Mouse (Mus musculus) lung, postnatal 0 days (tissue): ENCODE data around the gene Il31ra. TPM values are rescaled to one million over a fixed set of nuclear protein-coding genes. Genes with fewer than 3 reads are reported as not detected.

Source experiments
- ATAC-seq: fragments of 200-750 bp; cut with Nextera tagmentation; 2 replicates; pipeline ENCODE4 v1.8.0; 2017; ENCODE audit warnings: moderate library complexity
- DNase-seq: peaks from one replicate; pipeline ENCODE4 v3.0.0-alpha.2; 2016; ENCODE audit warnings: low spot score
- H3K27ac ChIP-seq: fragments of 300-500 bp; sonication (generic); 2 replicates; pipeline ENCODE4 v1.5.1; 2014; ENCODE audit warnings: antibody characterized with exemption, mild to moderate bottlenecking, low read length, mixed read lengths
- H3K27me3 ChIP-seq: fragments of 300-500 bp; sonication (generic); replicated peaks from 2 replicates; pipeline ENCODE4 v1.6.1; 2014; ENCODE audit warnings: low read length, mixed read lengths; ENCODE audit not compliant: insufficient read depth
- H3K36me3 ChIP-seq: fragments of 300-500 bp; sonication (generic); 2 replicates; pipeline ENCODE4 v1.6.1; 2014; ENCODE audit warnings: low read length, mixed read lengths; ENCODE audit not compliant: insufficient read depth
- H3K4me1 ChIP-seq: fragments of 300-500 bp; sonication (generic); 2 replicates; pipeline ENCODE4 v1.6.1; 2014; ENCODE audit warnings: antibody characterized with exemption, low read depth, low read length, mixed read lengths; ENCODE audit not compliant: insufficient read depth
- H3K4me2 ChIP-seq: fragments of 300-500 bp; sonication (generic); replicated peaks from 2 replicates; pipeline ENCODE4 v1.6.1; 2014; ENCODE audit warnings: low read depth, mild to moderate bottlenecking, low read length, moderate library complexity, mixed read lengths
- H3K4me3 ChIP-seq: fragments of 300-500 bp; sonication (generic); 2 replicates; pipeline ENCODE4 v1.5.1; 2014; ENCODE audit warnings: low read depth, low read length
- H3K9ac ChIP-seq: fragments of 300-500 bp; sonication (generic); replicated peaks from 2 replicates; pipeline ENCODE4 v1.6.1; 2014; ENCODE audit warnings: low read depth, mild to moderate bottlenecking
- H3K9me3 ChIP-seq: fragments of 300-500 bp; sonication (generic); 2 replicates; pipeline ENCODE4 v1.6.1; 2016; ENCODE audit warnings: low read length, mixed read lengths
- CTCF ChIP-seq: IDR thresholded peaks from 2 replicates; pipeline ENCODE4 v1.5.1; 2016; ENCODE audit warnings: antibody characterized with exemption, mild to moderate bottlenecking
- EP300 ChIP-seq: IDR thresholded peaks from 2 replicates; pipeline ENCODE4 v1.6.1; 2016; ENCODE audit warnings: antibody characterized with exemption, mild to moderate bottlenecking, control low read depth
- WGBS: fragments of 180-500 bp; shearing (Covaris S2); extraction: QIAGEN DNeasy Blood & Tissue Kit; methylation state at CpG from one replicate; pipeline ENCODE4 v1.1.7; 2014; 5-methylcytosine and 5-hydroxymethylcytosine counted together
- polyA plus RNA-seq: library from polyadenylated mRNA; unstranded; fragments of >200 nt; fragmentation: Nextera tagmentation; extraction: Ambion mirVana; gene quantifications from 2 replicates; pipeline ENCODE4 v1.2.1, GENCODE M21; 2015

Gene Il31ra
- polyA plus RNA-seq, 1 experiment from 2014 or later, result not detected

- H3K9me3 ChIP-seq, result no peaks in the 10 kb centered on the region
- H3K4me1 ChIP-seq, result 0 out of 2 replicates have a peak, but pooled peaks cover 5% of the 10 kb centered on the region
- TF ChIP-seq CTCF (no peak), EP300 (no peak)
- no peak overlapping the region for H3K4me2 ChIP-seq
- DNase-seq (no peak), ATAC-seq (no peak)
- 74% methylated on average over 13 of the region's 13 CpGs for whole genome bisulfite sequencing
- no peak overlapping the region for H3K9ac ChIP-seq
- H3K27me3 ChIP-seq, result no peaks in the 10 kb centered on the region
- H3K36me3 ChIP-seq, result peaks cover 30% of the 10 kb centered on the region; the same call in 1 of the 2 replicates
- H3K4me3 ChIP-seq, result no peak overlapping the region
- H3K27ac ChIP-seq, result no peak overlapping the region
Measured at GRCm38 (mm10) chr13:112507691-112508090, 86.5 kb downstream of the Il31ra start.

- H3K36me3 ChIP-seq, result peaks cover 33% of the 10 kb centered on the region; the same call in 1 of the 2 replicates
- DNase-seq, result no peak
- no peaks in the 10 kb centered on the region for H3K27me3 ChIP-seq
- no peak for TF ChIP-seq EP300
- TF ChIP-seq CTCF, result no peak
- no peak for ATAC-seq
- WGBS, result 71% methylated on average over 13 of the region's 13 CpGs
- no peak overlapping the region for H3K4me3 ChIP-seq
- H3K27ac ChIP-seq, result no peak overlapping the region
- no peaks in the 10 kb centered on the region for H3K9me3 ChIP-seq
- H3K4me2 ChIP-seq, result no peak overlapping the region
- H3K4me1 ChIP-seq, result 0 out of 2 replicates have a peak, but pooled peaks cover 5% of the 10 kb centered on the region
- H3K9ac ChIP-seq, result no peak overlapping the region
Measured at GRCm38 (mm10) chr13:112506766-112507165, 87.4 kb downstream of the Il31ra start.

- no peaks in the 10 kb centered on the region for H3K9me3 ChIP-seq
- no peak for TF ChIP-seq CTCF
- TF ChIP-seq EP300, result no peak
- H3K36me3 ChIP-seq, result peaks cover 40% of the 10 kb centered on the region; the same call in 1 of the 2 replicates
- 88% methylated on average over 6 of the region's 6 CpGs for WGBS
- no peaks in the 10 kb centered on the region for H3K27me3 ChIP-seq
- H3K4me3 ChIP-seq, result no peak overlapping the region
- no peak overlapping the region for H3K4me2 ChIP-seq
- H3K9ac ChIP-seq, result no peak overlapping the region
- H3K27ac ChIP-seq, result no peak overlapping the region
- H3K4me1 ChIP-seq, result no peaks in the 10 kb centered on the region
- DNase-seq (no peak), ATAC-seq (no peak)
Measured at GRCm38 (mm10) chr13:112505436-112505835, 88.7 kb downstream of the Il31ra start.

- Histone ChIP-seq H3K4me3 (no peak overlapping the region), H3K4me1 (no peaks in the 10 kb centered on the region), H3K27ac (no peak overlapping the region), H3K4me2 (no peak overlapping the region), H3K36me3 (peaks cover 47% of the 10 kb centered on the region; the same call in 1 of the 2 replicates), H3K9me3 (no peaks in the 10 kb centered on the region), H3K9ac (no peak overlapping the region), H3K27me3 (no peaks in the 10 kb centered on the region)
- DNase-seq, result no peak
- WGBS, result 94% methylated on average over 13 of the region's 13 CpGs
- no peak for ATAC-seq
- TF ChIP-seq EP300, result no peak
- TF ChIP-seq CTCF, result no peak
Measured at GRCm38 (mm10) chr13:112503846-112504245, 90.3 kb downstream of the Il31ra start.

GRCm38 (mm10) chr13:112500466-112500865 lies 93.7 kb downstream of the Il31ra start:
- no peak for TF ChIP-seq EP300
- no peak for TF ChIP-seq CTCF
- Histone ChIP-seq H3K4me2 (no peak overlapping the region), H3K27me3 (no peaks in the 10 kb centered on the region), H3K9ac (no peak overlapping the region), H3K27ac (no peak overlapping the region), H3K9me3 (no peaks in the 10 kb centered on the region), H3K4me1 (no peaks in the 10 kb centered on the region), H3K36me3 (peaks cover 57% of the 10 kb centered on the region; the same call in 1 of the 2 replicates), H3K4me3 (no peak overlapping the region)
- WGBS, result 64% methylated on average over 9 of the region's 9 CpGs
- ATAC-seq (0 out of 2 replicates have a peak, but pooled peaks have one; percentile 33), DNase-seq (no peak)

- Histone ChIP-seq H3K9ac (no peak overlapping the region), H3K36me3 (peaks cover 61% of the 10 kb centered on the region), H3K4me1 (no peaks in the 10 kb centered on the region), H3K4me3 (no peak overlapping the region), H3K4me2 (no peak overlapping the region), H3K9me3 (no peaks in the 10 kb centered on the region), H3K27ac (no peak overlapping the region), H3K27me3 (no peaks in the 10 kb centered on the region)
- ATAC-seq (no peak), DNase-seq (no peak)
- TF ChIP-seq CTCF (no peak), EP300 (no peak)
- 85% methylated on average over 4 of the region's 4 CpGs for WGBS
Measured at GRCm38 (mm10) chr13:112500027-112500426, 94.1 kb downstream of the Il31ra start.

GRCm38 (mm10) chr13:112494590-112494989 lies 99.6 kb downstream of the Il31ra start:
- DNase-seq, result no peak
- Histone ChIP-seq H3K27me3 (no peaks in the 10 kb centered on the region), H3K36me3 (peaks cover 42% of the 10 kb centered on the region), H3K9ac (no peak overlapping the region), H3K9me3 (no peaks in the 10 kb centered on the region), H3K4me1 (no peaks in the 10 kb centered on the region), H3K4me2 (no peak overlapping the region), H3K4me3 (no peak overlapping the region), H3K27ac (no peak overlapping the region)
- ATAC-seq, result no peak
- 86% methylated on average over 12 of the region's 12 CpGs for WGBS
- no peak for TF ChIP-seq EP300
- no peak for TF ChIP-seq CTCF
